Mouse (Mus musculus) hindbrain, embryonic 16.5 days (tissue): ENCODE data around the gene Akap6. TPM values are rescaled to one million over a fixed set of nuclear protein-coding genes. Genes with fewer than 3 reads are reported as not detected.

Experiments used
- ATAC-seq: fragments of 200-750 bp; cut with Nextera tagmentation; 2 replicates; pipeline ENCODE4 v1.8.0; 2017; ENCODE audit warnings: moderate TSS enrichment, moderate library complexity
- H3K27ac ChIP-seq: fragments of 300-500 bp; sonication (generic); 2 replicates; pipeline ENCODE4 v1.5.1; 2014; ENCODE audit warnings: low read depth, mild to moderate bottlenecking, control low read depth, low read length, moderate library complexity
- H3K27me3 ChIP-seq: fragments of 300-500 bp; sonication (generic); replicated peaks from 2 replicates; pipeline ENCODE4 v1.6.1; 2014; ENCODE audit warnings: low read length; ENCODE audit not compliant: control insufficient read depth, insufficient read depth
- H3K36me3 ChIP-seq: fragments of 300-500 bp; sonication (generic); 2 replicates; pipeline ENCODE4 v1.6.1; 2014; ENCODE audit warnings: mild to moderate bottlenecking, low read length, moderate library complexity, mixed read lengths; ENCODE audit not compliant: control insufficient read depth, insufficient read depth
- H3K4me1 ChIP-seq: fragments of 300-500 bp; sonication (generic); 2 replicates; pipeline ENCODE4 v1.6.1; 2014; ENCODE audit warnings: low read depth, low read length; ENCODE audit not compliant: control insufficient read depth, insufficient read depth
- H3K4me2 ChIP-seq: fragments of 300-500 bp; sonication (generic); 2 replicates; pipeline ENCODE4 v1.6.1; 2014; ENCODE audit warnings: mild to moderate bottlenecking, low read length, control low read depth, moderate library complexity
- H3K4me3 ChIP-seq: fragments of 300-500 bp; sonication (generic); 2 replicates; pipeline ENCODE4 v1.5.1; 2014; ENCODE audit warnings: mild to moderate bottlenecking, low read length, control low read depth, moderate library complexity
- H3K9ac ChIP-seq: fragments of 300-500 bp; sonication (generic); 2 replicates; pipeline ENCODE4 v1.6.1; 2014; ENCODE audit warnings: low read depth, mild to moderate bottlenecking, control low read depth, low read length, moderate library complexity
- H3K9me3 ChIP-seq: fragments of 300-500 bp; sonication (generic); 2 replicates; pipeline ENCODE4 v1.6.1; 2014; ENCODE audit warnings: mild to moderate bottlenecking, low read length, moderate library complexity; ENCODE audit not compliant: control insufficient read depth
- WGBS: fragments of 180-500 bp; shearing (Covaris S2); extraction: QIAGEN DNeasy Blood & Tissue Kit; methylation state at CpG from one replicate; pipeline ENCODE4 v1.1.7; 2014; 5-methylcytosine and 5-hydroxymethylcytosine counted together
- polyA plus RNA-seq: library from polyadenylated mRNA; unstranded; fragments of >200 nt; fragmentation: Nextera tagmentation; extraction: Ambion mirVana; gene quantifications from 2 replicates; pipeline ENCODE4 v1.2.1, GENCODE M21; 2015

Akap6 gene
- polyA plus RNA-seq, 1 experiment from 2014 or later, result 23.9 TPM

- H3K9me3 ChIP-seq, result 0 out of 2 replicates have a peak, but pooled peaks cover 2% of the 10 kb centered on the region
These were observed 168.9 kb downstream of the Akap6 start for GRCm38 (mm10) chr12:52868000-52868624.

GRCm38 (mm10) chr12:52871604-52872003 is 172.4 kb downstream of the Akap6 start:
- no peak overlapping the region for H3K4me2 ChIP-seq
- H3K9ac ChIP-seq, result no peak overlapping the region
- ATAC-seq, result no peak
- no peaks in the 10 kb centered on the region for H3K27me3 ChIP-seq
- no peak overlapping the region for H3K4me3 ChIP-seq
- H3K4me1 ChIP-seq, result no peaks in the 10 kb centered on the region; the same call in 1 of the 2 replicates
- WGBS, result 93% methylated on average over 3 of the region's 3 CpGs
- H3K9me3 ChIP-seq, result no peaks in the 10 kb centered on the region
- H3K27ac ChIP-seq, result no peak overlapping the region
- H3K36me3 ChIP-seq, result no peaks in the 10 kb centered on the region

More at GRCm38 (mm10) chr12:52868000-52868624, 168.9 kb downstream of the Akap6 start:
- no peak for ATAC-seq
- H3K27me3 ChIP-seq, result no peaks in the 10 kb centered on the region
- H3K4me1 ChIP-seq, result no peaks in the 10 kb centered on the region; the same call in 1 of the 2 replicates
- H3K27ac ChIP-seq, result no peak overlapping the region
- WGBS, result 29% methylated on average over 8 of the region's 8 CpGs
- H3K9ac ChIP-seq, result no peak overlapping the region
- H3K36me3 ChIP-seq, result no peaks in the 10 kb centered on the region
- H3K4me2 ChIP-seq, result no peak overlapping the region
- H3K4me3 ChIP-seq, result no peak overlapping the region

- no peak for ATAC-seq
- Histone ChIP-seq H3K4me2 (no peak overlapping the region), H3K9me3 (no peaks in the 10 kb centered on the region), H3K27me3 (no peaks in the 10 kb centered on the region), H3K4me3 (no peak overlapping the region), H3K4me1 (no peaks in the 10 kb centered on the region), H3K36me3 (no peaks in the 10 kb centered on the region), H3K27ac (no peak overlapping the region), H3K9ac (no peak overlapping the region)
- WGBS, result 88% methylated on average over 9 of the region's 9 CpGs
These were observed 175.2 kb downstream of the Akap6 start for GRCm38 (mm10) chr12:52874332-52874923.

- H3K9me3 ChIP-seq, result no peaks in the 10 kb centered on the region
- 47% methylated on average over 4 of the region's 4 CpGs for WGBS
These were observed 176.9 kb downstream of the Akap6 start for GRCm38 (mm10) chr12:52876065-52876464.

GRCm38 (mm10) chr12:52876978-52877769 is 178.0 kb downstream of the Akap6 start:
- no peaks in the 10 kb centered on the region for H3K27me3 ChIP-seq
- H3K27ac ChIP-seq, result no peak overlapping the region
- no peaks in the 10 kb centered on the region for H3K36me3 ChIP-seq
- WGBS, result 80% methylated on average over 8 of the region's 8 CpGs
- no peak overlapping the region for H3K4me3 ChIP-seq
- no peaks in the 10 kb centered on the region for H3K4me1 ChIP-seq
- ATAC-seq, result no peak
- H3K4me2 ChIP-seq, result no peak overlapping the region
- H3K9me3 ChIP-seq, result no peaks in the 10 kb centered on the region
- H3K9ac ChIP-seq, result no peak overlapping the region

More at GRCm38 (mm10) chr12:52876065-52876464, 176.9 kb downstream of the Akap6 start:
- no peak overlapping the region for H3K4me3 ChIP-seq
- no peak overlapping the region for H3K27ac ChIP-seq
- no peak for ATAC-seq
- H3K36me3 ChIP-seq, result no peaks in the 10 kb centered on the region
- H3K9ac ChIP-seq, result no peak overlapping the region
- no peak overlapping the region for H3K4me2 ChIP-seq
- no peaks in the 10 kb centered on the region for H3K27me3 ChIP-seq
- H3K4me1 ChIP-seq, result no peaks in the 10 kb centered on the region

- H3K36me3 ChIP-seq, result no peaks in the 10 kb centered on the region
- 88% methylated on average over 8 of the region's 8 CpGs for WGBS
- no peak for ATAC-seq
These were observed 180.1 kb downstream of the Akap6 start for GRCm38 (mm10) chr12:52879324-52879723.

GRCm38 (mm10) chr12:52892519-52892918 is 193.3 kb downstream of the Akap6 start:
- no peaks in the 10 kb centered on the region for H3K27me3 ChIP-seq
- 74% methylated on average over 7 of the region's 7 CpGs for WGBS
- H3K4me1 ChIP-seq, result peaks cover 3% of the 10 kb centered on the region
- no peak overlapping the region for H3K4me3 ChIP-seq
- no peak overlapping the region for H3K4me2 ChIP-seq
- no peak overlapping the region for H3K9ac ChIP-seq
- H3K27ac ChIP-seq, result no peak overlapping the region
- H3K36me3 ChIP-seq, result peaks cover 3% of the 10 kb centered on the region
- no peak for ATAC-seq
- H3K9me3 ChIP-seq, result no peaks in the 10 kb centered on the region

More at GRCm38 (mm10) chr12:52879324-52879723, 180.1 kb downstream of the Akap6 start:
- Histone ChIP-seq H3K4me1 (no peaks in the 10 kb centered on the region), H3K9ac (no peak overlapping the region), H3K4me3 (no peak overlapping the region), H3K27ac (no peak overlapping the region), H3K27me3 (no peaks in the 10 kb centered on the region), H3K4me2 (no peak overlapping the region), H3K9me3 (no peaks in the 10 kb centered on the region)

- 70% methylated on average over 11 of the region's 11 CpGs for WGBS
- H3K9ac ChIP-seq, result no peak overlapping the region
- H3K4me2 ChIP-seq, result no peak overlapping the region; the same call in 1 of the 2 replicates
- no peak for ATAC-seq
- no peak overlapping the region for H3K27ac ChIP-seq
- no peak overlapping the region for H3K4me3 ChIP-seq
- H3K4me1 ChIP-seq, result peaks cover 3% of the 10 kb centered on the region
- no peaks in the 10 kb centered on the region for H3K36me3 ChIP-seq
- no peaks in the 10 kb centered on the region for H3K27me3 ChIP-seq
- H3K9me3 ChIP-seq, result no peaks in the 10 kb centered on the region
These were observed 194.6 kb downstream of the Akap6 start for GRCm38 (mm10) chr12:52893656-52894405.
